Mouse (Mus musculus) skeletal muscle tissue, adult 2 months (tissue): ENCODE results near the gene Cdiptos.

Source experiments
- DNase-seq: peaks from one replicate; pipeline ENCODE4 v3.0.0-alpha.2; 2012; ENCODE audit warnings: low read depth, low spot score

Cdiptos gene

DNA sequence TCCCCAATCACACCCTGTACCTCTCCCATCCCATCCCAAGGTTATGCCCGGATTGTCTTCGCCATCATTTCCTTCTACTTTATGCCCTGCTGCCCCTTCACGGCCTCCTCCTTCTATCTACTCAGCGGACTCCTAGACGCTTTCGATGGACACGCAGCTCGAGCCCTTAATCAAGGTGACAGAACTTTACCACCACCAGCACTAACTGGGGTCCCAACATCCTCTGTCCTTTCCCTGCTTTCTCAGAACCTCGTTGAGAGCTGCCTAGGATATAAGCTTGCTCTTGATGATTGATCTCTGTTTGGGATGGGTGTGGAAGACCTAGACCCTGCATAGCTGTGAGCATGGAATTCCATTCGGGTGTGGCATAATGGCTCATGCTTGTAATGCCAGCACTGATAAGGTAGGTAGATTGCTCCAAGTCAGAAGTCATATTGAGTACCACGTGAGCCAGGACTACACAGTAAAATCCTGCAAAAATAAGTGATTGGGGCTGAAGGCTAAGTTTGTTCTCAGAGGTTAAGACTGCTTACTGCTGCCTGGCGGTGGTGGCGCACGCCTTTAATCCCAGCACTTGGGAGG is 1.1 kb upstream of the Cdiptos start:
- no peak for DNase-seq

DNA sequence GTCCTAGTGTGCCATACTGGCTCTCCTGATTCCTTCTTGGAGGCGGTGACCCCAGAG is 177 bp downstream of the Cdiptos start, which contains the start of gene Cdipt:
Gene Cdipt (plus strand): TSS at position 22 of the 57 bp plus-strand sequence.
- no peak for DNase-seq

DNA sequence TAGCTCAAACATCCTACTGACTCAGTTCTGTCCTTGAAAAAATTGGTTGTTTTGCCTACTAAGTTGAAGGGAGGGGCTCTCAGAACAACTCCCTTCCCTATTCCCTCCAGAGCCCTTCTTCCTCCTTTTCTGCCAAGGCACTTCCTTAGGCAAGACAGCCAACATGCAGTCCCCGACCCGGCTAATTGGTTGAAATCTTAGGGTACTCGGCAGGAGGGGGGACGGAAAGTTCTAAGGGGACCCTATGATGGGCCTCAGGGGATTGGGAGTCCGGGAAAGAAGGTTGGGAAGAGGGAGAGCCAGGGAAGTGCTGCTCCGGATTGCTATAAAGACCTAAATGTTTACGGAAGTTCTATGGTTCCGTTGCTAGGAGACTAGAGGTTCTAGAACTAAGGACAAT is 405 bp downstream of the Cdiptos start:
- peak; percentile 43 for DNase-seq

DNA sequence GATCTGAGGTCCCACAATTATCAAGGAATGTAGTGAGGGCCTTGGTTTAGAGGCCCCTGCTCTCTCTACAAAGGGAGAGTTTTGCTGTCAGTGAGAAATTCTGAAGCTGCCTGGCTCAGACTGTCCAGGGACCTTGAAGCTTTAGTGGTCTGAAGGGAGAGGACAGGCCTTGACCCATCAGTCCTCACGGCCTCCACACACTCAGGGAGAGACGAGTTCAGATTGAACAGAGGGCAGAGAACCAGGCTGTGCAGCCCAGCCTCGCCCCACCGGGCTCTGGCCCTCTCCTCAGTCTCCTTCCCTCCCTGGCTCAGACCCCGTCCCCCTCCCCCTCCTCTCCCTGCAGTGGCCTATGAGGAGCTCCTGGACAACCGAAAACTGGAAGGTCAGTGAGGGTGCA is 8.5 kb downstream of the Cdiptos start:
- no peak for DNase-seq

DNA sequence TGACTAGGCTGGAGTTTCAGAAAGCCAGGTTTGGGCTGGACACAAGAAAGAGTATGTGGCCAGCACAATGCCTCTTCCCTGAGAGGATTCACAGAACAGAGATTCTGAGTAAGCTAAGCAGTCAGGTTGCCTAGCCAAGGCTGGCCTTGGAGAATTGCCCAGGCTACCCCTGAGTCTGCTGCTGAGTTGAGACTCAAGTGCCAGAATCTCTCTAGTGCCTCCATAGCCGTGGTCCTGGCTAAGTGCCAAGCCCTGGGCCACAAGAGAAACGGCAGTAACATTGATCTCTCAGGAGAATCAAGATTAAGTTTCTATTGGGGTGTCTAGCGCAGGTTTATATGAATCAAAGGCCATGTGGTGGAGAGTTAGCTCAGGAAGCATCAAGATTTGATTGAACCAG is 10.3 kb downstream of the Cdiptos start:
- DNase-seq, result no peak

DNA sequence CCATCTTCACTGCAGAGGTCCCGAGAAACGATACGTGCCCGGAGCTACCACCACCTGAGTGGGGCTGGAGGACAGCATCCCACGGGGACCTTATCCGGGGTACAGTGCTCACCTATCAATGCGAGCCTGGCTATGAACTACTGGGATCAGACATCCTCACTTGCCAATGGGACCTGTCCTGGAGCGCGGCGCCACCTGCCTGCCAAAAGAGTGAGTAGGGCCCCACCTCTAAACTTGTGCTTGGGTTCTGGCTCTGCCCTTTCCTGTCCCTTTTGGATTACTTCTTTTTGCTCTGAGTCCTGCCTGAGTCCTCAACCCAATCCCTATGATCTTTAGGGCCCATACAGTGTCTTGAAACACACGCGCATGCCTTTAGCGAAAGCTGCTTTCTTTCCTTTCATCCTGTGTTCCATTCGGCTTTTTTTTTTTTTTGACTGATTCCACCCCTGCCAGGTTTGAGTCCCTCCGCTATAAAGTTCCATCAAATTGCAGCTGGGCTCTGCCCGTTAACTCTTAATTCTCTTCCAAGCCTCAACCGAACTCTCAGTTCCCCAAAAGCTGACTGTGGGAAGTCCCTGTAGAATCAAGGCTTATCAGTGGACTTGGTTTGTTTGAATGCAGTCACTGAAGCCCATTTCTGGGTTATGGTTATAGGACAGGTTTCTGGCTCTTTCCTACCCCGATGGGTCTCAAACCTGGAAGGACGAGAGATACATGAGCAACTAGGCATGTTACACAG is 12.2 kb downstream of the Cdiptos start:
- no peak for DNase-seq

DNA sequence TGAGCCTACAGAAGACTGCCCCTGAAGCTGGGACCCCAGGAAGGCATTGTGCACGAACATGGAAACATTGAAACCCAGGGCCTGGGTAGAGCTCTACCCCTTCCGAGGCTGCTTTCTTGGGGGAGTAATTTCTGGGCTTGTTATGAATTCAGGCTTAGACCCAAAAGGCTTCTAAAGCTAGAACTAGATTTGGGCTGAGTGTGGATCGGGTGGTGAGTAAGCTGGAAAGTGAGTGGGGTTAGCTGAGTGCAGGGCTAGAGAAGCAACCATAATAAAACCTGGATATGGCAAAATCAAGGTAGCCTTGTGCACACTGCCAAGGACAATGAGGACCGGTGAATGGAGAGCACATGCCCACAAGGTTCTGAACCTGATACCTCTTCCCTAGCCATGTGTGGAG is 13.9 kb downstream of the Cdiptos start:
- DNase-seq, result no peak

DNA sequence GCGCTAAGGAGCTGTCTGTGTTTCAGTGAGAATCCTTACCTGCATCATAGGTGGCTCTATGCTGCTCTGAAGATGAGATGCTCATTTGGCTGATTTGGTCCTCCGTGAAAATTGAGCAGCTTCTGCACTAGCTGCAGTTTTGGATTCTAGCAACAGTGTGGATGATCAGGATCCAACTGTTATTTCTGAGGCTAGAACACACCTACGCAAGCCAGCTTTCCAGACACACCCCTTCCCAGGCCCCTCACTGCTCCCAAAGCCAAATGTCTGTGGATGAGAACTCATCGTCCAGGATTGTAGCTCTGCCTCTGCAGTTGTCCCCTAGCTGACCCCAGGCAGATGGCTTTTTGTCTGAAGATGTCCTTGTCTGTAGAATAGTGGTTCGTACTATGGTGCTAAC is 14.8 kb downstream of the Cdiptos start:
- DNase-seq, result no peak

DNA sequence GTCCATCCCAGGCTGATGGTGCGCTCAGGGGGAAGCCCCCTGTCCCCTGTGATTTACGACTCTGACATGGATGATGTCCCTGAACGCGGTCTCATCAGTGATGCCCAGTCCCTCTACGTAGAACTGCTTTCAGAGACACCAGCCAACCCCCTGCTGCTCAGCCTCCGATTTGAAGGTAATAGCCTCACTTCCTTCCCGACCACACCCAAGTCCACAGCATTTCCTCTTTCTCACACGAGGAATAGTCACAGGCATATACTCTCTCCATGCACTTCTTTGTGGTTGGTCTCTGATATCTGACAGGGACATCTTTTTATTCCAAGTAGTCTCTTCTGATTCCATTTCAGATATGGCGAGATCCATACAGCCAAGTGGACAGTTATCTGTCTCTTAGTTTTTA is 16.1 kb downstream of the Cdiptos start:
- DNase-seq, result no peak

DNA sequence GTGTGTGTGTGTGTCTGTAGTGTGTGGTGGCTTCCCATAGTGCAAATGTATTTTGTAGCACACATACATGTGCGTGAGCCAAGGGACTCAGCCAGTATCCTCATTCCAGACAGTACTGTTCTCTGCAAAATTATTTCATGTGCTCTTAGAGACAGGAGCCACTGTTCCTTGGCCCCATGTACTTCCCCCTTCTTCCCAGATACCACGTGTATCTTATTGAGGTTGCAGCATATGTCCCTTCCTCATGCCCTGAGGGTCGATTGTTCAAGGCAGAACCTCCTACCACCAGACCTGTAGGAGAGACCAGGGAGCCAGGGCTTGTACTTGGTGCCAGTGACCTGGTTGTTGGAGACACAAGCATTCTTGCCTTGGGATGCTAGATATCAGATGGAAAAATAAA is 20.8 kb downstream of the Cdiptos start:
- DNase-seq, result no peak

DNA sequence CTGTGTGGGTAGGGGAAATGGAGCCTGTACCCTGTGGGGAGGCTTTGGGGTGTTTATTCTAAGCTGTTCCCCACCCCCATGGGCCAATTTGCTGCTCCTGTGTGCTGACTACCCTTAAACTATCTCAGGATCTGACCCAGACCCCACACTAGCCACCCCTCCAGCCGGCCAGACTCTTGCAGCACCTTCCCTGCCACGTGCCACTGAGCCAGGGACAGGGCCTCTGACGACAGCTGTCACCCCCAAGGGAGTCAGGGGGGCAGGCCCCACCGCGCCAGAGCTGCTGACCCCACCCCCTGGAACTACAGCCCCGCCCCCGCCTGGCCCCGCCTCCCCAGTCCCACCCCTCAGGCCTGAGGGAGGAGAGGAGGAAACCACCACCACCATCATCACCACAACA is 23.3 kb downstream of the Cdiptos start:
- DNase-seq, result no peak

DNA sequence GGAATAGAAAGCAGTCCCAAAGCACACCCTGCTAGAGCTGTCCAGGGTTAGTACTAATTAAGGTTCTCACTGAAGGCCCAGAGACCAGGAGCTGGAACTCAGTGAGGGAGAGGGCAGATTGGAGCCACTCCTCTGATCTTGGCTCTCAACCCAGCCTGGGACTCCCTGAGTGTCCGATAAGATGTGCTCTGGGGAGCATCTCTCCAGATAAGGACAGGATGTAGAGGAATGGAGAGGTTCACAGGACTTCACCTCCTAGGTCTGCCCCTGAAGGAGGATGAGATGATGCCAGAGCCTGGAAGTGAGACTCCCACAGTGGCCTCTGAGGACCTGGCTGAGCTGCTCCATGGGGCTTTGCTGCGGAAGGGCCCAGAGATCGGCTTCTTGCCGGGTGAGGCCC is 24.2 kb downstream of the Cdiptos start:
- no peak for DNase-seq

DNA sequence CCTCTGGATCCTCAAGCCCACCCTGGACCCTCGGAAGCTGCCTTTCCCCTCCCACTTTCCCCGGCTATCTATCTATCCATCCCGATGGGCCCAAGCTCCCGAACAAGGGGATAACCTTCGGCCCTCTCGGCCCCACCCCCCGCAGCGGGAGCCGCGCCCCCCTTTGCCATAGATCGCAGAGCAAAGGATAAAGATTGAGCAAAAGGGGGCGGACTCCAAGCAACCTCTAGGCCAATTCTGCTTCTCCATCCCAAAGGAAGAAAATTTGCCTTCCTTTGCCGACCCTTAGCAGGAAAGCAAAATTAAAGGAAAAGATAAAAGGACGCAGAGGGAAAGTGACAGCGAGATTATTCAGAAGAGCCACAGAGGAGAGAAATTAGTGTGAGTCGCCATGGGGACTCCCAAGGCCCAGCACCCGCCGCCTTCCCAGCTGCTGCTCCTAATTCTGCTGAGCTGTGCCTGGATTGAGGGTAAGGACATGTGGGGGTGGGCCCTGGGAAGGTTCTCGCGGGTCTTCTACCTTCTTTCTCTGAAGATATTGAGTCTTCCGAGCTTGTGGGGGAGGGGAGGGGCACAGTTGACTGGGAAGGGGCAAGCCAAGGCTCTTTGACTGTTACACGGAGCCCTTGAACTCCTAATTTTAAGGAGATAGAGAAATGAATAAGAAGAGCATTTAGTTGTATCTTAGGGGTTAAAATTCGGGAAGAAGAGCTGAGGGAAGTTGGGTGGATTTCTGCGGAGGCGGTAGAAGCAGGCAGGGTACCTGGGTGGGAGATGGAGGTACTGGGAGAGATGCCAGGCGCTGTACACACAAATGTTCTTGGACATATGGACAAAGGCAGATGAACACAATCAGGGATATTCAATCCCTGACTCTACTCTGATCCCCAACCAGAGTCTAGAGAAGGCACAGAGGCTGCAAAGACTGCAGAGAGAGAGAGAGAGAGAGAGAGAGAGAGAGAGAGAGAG is 25.0 kb downstream of the Cdiptos start:
- DNase-seq, result no peak

DNA sequence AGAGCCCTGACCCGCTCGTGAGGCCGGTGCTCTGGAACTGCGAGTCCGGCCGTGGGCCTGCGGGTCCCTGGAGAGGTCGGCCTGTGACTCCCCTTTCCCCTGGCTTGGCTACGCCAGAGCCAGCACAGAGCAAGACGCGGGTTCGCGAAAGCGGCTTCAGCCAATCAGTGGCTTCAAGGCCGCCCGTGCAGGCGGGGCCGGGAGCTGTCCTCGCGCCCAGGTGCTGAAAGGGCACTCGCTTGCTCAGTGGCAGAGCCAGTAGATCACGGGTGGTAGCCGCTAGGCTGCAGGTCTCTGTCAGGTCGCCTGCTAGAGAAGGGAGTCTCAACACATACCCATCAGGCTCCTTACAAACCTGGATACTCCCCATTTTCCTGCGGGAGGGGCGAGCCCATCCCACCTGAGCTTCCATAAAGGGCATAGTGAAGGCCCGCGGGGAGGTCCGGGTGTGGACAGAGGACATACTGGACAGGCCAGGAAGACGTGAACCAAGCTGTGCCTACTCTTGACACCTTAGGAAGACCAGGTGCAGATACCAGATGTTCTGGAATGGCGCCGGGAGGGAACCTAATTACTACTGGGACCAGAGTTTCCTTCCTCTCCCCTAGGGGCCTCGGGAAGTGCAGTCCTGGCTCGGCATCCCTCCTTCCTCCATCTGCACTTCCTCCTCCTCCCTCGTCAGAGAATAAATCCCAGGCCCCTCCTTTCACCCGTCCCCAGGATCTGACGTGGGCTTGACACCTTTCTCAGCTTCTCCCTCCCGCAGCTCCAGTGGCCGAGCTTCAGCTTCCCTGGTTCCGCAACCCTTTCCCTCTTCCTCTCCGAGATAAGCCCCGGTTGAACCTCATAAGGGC is 25.9 kb downstream of the Cdiptos start, which contains the start of gene Sez6l2:
Gene Sez6l2 (plus strand): TSS at position 771 of the 854 bp plus-strand sequence.
- DNase-seq, result peak; percentile 55

DNA sequence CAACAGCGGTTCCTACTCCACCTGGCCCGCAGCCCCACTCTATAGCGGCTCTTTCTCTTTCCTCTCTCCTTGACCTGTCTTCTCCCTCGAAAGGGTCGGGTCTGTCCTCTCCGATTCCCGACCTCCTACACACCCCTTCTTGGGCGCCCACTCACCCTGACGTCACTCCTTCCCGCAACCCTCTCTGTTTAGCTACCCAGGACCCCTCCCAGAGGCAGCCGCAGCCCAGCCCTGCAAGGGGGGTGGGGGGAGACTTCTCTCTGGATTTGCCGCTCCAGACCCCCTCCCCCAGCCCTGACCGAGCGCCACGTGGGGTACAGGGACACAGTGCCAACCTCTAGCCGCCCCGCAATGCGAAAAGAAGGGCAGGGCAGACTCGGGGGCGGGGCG is 26.5 kb downstream of the Cdiptos start, which contains the start of gene Asphd1:
Gene Asphd1 (minus strand): TSS at position 180 of the 390 bp plus-strand sequence.
- no peak for DNase-seq

DNA sequence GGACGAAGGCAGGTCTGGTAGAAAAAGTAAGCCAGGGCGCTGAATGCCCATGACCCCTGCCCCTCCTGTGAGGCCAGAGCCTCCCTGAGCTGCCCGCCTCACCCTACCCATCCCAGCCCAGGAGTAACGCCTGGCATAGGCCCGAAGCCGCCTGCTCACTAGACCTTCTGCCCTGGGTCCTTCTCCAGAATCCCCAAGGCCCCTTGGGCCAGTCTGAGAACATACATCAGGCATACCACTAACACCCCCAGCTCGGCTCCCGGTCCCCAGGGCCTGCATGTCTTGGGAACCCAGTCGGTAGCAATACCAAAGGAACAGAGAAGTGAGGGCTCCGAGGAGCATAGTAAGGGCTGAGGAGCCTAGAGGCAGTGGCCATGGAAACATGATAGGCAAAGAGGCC is 27.3 kb downstream of the Cdiptos start:
- no peak for DNase-seq

DNA sequence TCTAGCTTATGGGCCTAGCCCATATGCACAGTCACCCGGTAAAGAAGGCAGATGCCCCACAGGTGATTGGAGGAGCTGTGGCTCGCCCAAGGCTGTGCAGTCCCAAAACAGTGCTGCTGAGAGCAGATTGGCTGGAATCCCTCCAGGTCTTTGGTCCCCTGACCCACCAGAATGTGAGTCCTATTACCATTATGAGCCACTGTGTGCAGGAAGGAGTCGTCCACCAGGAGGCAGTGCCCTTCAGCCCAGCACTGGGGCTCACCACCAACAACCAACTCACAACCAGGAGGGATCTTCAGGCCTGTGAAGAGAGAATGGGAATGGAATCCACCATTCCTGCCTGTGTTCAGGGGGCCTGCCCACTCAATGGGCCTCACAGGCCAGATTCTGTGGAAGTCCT is 29.4 kb downstream of the Cdiptos start:
- no peak for DNase-seq

DNA sequence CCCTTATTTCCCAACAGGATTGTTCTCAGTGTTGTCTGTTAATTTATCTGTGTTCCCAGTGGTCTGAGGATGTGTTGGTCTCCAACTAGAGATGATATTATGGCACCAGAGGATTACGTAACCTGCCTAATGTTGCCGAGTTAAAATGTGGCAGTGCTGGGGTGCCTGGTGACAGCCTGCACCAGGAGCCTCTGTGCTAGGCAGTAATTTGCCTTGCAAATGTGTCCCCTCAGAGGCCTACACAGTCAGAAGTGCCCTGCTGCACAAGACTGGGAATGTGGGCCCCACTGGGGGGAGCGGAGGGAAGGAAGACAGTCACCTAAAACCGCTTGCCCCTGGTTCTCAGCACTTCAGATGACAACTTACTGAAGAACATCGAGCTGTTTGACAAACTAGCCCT is 34.1 kb downstream of the Cdiptos start:
- no peak for DNase-seq

DNA sequence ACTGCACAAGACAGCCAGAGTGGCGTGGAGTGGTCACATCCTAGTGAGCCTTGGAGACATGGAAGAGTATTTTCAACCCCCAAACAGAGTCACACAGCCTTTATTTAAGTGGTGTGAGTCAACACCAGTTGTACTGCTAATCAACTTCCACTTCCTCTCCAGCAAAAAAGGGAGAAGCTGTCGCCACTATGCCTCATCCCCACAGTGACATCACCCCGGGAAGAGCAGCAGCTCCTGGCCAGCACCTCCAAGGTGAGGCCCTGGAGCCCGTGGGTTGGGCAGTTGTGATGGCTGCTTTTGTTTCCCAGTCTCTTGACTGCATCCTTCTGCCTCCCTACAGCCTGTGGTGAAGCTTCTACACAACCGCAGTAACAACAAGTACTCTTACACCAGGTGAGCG is 34.7 kb downstream of the Cdiptos start:
- DNase-seq, result no peak

DNA sequence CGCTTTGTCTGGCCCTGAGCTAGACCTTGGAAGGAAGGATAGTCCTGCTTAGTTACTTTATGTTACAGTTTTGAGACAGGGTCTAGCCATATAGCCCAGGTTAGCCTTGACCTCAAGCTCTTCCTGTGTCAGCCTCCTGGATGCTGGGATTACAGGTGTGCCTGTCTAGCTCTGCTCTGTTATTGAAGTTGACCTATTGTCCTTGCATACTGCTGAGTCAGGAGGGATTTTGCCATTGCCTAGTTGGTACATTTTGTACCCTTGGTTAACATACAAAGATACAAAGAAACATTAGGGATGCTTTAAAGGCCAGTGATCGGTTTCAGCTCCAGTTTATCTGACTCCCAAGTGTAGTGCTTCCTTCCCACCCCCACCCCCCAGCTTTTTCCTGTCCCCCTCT is 43.2 kb downstream of the Cdiptos start:
- no peak for DNase-seq

DNA sequence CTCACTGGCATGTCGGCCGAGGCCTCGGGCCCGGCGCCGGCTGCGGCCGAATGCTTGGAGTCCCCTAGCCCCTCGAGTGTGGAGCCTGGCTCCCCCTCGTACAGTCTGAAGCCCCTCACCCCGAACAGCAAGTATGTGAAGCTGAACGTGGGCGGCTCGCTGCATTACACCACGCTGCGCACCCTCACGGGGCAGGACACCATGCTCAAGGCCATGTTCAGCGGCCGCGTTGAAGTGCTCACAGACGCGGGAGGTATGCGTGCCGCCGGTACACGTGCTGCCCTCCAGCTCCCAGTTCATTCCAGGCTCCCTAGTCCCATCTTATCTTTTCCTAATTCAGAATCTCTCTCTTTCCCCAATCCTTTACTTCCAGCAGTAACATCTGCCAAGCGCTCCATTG is 46.9 kb downstream of the Cdiptos start:
- no peak for DNase-seq
